Mouse (Mus musculus) mouse trophoblast stem cell (cell line): Measurements from ENCODE around the gene Chst14.

Experiments used
- in situ Hi-C, 2 experiments: fragments of 300-500 bp; cut with MseI, MboI; formaldehyde crosslinking; loops; 2 replicates in 1 of 2; 3 replicates in 1 of 2; pipeline ENCODE4 v1.15.1; 2025

Chst14 gene

DNA sequence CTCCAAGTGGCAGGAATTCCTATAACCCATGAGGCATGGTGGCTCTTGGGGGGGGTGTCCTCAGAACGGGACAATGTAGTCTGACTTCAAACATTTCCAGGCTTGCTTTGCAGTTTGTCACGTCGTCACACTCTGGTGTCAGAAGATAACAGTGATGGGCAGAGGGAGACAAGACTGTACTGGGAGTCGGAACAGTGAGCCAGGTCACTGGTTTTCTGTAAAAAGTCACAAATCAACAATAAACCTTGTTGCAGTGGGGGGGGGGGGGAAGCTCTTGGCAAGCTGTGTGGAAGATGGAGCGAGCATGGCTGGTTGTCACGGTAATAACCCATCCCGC is 37.3 kb downstream of the Chst14 start:
- in situ Hi-C loops = no loop called here

DNA sequence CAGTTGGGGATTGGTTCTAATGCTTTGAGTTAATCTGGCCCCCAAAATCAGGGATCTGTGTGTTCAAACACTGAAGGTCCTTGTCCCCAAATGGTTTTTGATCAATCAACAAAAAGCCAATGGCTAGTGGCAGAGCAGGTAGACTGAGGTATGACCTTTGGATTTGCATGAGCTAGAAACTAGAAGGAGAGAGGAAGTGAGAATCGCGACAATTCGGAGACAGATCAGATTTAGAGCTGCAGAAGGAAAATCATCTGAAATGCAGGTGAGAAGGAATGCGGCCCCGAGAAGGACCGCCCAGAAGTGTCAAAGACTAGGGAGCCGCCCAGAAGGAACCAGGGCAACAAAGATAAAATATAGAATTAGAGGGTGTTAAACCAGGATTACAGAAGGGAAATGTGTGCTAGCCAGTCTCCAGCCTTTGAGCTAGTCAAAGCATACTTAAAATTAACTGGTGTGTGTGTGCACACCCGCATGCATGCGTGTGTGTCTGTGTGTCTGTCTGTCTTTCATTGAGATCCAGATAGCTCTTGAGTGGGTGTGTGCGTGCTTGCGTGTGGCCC is 43.4 kb downstream of the Chst14 start:
- in situ Hi-C loops = no loop called here

DNA sequence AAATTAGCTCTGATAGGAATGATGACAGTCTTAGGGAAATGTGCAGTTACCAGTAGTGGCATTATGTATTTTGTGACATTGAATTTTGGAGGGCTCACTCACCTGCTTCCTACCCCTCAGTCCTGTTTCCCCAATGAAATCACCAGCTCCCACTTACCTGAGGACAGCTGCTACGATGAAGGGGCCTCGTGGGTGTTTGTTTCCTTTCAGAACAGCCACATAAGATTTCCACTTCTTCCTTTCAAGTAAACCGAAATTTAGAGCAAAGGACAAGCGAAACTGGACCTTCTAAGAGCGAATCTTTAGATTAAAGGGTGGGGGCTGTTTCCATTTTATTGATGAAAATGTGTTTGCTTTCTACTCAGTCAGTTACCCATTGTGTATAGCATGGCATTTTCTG is 45.8 kb downstream of the Chst14 start:
- in situ Hi-C loops = no loop called here

DNA sequence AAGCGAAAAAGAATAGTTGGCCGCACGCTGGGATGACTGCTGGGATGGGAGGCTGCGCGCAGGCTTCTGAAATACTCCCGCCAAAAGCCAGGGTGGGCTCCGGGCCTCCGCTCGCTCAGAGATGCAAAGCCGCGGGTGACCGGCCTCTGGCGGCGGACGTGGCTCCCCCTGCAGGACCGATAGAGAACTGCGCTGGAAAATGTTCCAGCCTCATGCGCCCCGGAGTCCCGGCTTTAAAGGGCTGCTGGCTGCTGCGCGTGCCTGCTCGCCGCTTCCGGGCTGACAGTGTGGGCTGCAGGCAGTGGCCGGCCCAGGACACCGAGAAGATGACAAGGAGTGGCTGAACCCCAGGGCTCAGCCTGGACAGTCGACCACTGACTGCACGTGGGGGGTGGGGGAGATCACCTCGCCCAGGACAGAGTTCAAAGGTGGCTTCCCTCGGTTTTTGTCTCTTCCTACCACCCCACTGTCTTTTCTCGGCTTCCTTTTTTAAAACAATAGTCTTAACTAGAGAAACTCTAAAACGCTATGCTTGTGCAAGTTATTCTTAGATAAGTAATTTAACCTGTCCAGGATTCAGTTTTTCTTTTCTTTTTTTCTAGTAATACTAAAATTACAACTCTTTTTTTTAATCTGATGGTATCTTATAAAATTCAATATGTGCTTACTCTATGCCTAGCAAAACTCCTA is 46.5 kb downstream of the Chst14 start:
- in situ Hi-C loops = no loop called here

DNA sequence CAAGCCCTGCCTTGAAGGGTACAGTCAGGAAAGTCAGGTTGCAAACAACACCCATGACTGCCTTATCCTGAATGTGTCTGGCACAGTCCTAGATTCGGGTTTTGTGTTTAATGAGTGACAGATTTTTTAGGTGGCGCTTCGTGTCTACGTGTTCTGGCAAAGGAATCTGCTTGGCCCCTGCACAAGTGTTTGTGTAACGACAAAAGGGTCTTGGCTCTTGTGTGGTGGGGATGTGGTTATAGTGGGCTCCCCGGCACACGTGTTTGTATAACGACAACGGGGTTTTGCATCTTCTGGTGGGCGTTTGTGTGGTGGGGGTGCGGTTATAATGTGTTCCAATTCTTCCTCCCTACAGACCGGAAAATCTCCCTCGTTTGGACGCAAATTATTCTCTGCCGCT is 49.6 kb downstream of the Chst14 start:
- in situ Hi-C loops = no loop called here

DNA sequence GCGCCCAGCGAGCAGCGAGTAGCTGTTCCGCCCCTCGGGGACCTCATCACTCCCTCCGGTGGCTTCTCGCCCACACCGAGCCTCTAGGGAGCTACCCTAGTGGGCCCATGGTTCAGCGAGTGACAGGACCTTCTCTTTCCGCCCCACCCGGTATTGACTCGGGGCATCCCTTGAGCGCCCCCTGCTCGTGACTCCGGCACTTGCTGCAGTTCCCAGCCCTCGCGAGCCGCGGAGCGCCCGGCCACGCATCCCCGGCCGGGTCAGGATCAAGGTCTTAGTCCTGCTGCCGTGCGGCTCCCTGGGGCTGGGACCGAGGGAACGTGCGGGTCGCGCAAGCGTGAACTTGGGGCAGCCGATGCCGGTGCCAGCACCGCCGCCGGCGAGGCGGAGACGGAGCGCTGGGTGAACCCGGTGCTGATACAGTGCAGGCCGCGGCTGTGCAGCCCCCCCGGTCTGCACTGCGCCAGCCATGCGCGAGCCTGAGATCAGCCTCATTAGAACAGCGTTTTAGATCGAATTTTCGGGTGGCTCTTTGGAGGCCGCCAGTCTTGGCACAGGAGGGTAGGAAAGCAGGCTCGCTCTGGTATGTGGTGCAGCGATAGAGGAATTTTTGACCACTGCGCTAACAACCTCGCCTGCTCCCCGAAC is 50.1 kb downstream of the Chst14 start:
- in situ Hi-C loops = no loop called here

DNA sequence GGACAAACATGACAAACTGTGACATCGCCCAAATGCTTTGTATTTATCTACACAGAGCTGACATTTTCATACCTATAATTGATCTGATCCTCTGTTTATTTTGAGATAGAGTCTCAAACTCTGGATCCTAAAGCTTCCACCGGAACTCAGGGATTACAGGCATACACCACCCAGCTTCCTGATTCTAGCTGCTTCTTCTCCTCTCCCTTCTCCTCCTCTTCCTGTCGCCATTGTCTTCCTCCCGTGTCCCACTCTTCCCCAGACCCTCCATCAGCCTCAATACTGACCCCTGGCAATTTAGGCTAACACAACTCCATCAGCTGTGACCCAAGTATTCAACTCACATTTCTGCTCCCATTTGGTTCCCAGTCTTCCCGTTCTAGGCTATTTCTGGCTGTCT is 50.6 kb downstream of the Chst14 start:
- in situ Hi-C loops = no loop called here

DNA sequence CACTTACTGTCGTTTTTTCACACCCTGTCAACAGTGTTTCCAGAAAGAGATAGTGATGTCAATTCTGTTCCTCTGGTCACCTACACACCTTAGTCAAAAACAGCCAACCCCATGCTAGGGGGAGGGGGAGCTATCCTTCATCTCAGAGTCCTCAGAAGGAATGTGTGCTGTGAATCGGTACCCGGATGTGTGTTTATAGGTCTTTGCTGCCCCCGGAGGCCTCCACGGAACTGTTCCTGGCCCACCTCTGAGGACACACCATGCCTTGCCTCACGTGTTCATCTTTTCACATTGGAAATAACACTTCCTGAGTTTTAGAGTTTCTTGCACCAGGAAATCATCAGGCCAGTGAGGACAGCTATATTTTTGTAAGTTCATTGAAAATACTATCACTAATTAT is 51.8 kb downstream of the Chst14 start:
- in situ Hi-C loops = no loop called here
